Mouse (Mus musculus) forebrain, embryonic 16.5 days (tissue): Measurements from ENCODE around the gene Pdss2. TPM values are rescaled to one million over a fixed set of nuclear protein-coding genes. Genes with fewer than 3 reads are reported as not detected.
A peak's percentile ranks its signal among the peaks of the same experiment; 100 is the strongest.

ENCODE experiments used
- ATAC-seq: fragments of 200-750 bp; cut with Nextera tagmentation; 2 replicates; pipeline ENCODE4 v1.8.0; 2017; ENCODE audit warnings: mild to moderate bottlenecking, moderate library complexity
- H3K27ac ChIP-seq: fragments of 300-500 bp; sonication (generic); 2 replicates; pipeline ENCODE4 v1.5.1; 2014; ENCODE audit warnings: low read length, control low read depth
- H3K27me3 ChIP-seq: fragments of 300-500 bp; sonication (generic); replicated peaks from 2 replicates; pipeline ENCODE4 v1.6.1; 2014; ENCODE audit warnings: low read length; ENCODE audit not compliant: control insufficient read depth, insufficient read depth
- H3K36me3 ChIP-seq: fragments of 300-500 bp; sonication (generic); 2 replicates; pipeline ENCODE4 v1.6.1; 2014; ENCODE audit not compliant: control insufficient read depth, insufficient read depth
- H3K4me1 ChIP-seq: fragments of 300-500 bp; sonication (generic); replicated peaks from 2 replicates; pipeline ENCODE4 v1.6.1; 2014; ENCODE audit warnings: low read length; ENCODE audit not compliant: control insufficient read depth, insufficient read depth
- H3K4me2 ChIP-seq: fragments of 300-500 bp; sonication (generic); 2 replicates; pipeline ENCODE4 v1.6.1; 2014; ENCODE audit warnings: mild to moderate bottlenecking, low read length, control low read depth
- H3K4me3 ChIP-seq: fragments of 300-500 bp; sonication (generic); replicated peaks from 2 replicates; pipeline ENCODE4 v1.5.1; 2014; ENCODE audit warnings: mild to moderate bottlenecking, low read length, control low read depth
- H3K9ac ChIP-seq: fragments of 300-500 bp; sonication (generic); replicated peaks from 2 replicates; pipeline ENCODE4 v1.6.1; 2014; ENCODE audit warnings: low read depth, low read length, control low read depth
- H3K9me3 ChIP-seq: fragments of 300-500 bp; sonication (generic); 2 replicates; pipeline ENCODE4 v1.6.1; 2016; ENCODE audit warnings: low read length; ENCODE audit not compliant: control insufficient read depth
- WGBS: fragments of 180-500 bp; shearing (Covaris S2); extraction: QIAGEN DNeasy Blood & Tissue Kit; methylation state at CpG from one replicate; pipeline ENCODE4 v1.1.7; 2014; 5-methylcytosine and 5-hydroxymethylcytosine counted together
- polyA plus RNA-seq: library from polyadenylated mRNA; unstranded; fragments of >200 nt; fragmentation: Nextera tagmentation; extraction: Ambion mirVana; gene quantifications from 2 replicates; pipeline ENCODE4 v1.2.1, GENCODE M21; 2015

The Pdss2 gene
- 15.7 and 17.7 TPM in 2 replicates for polyA plus RNA-seq

DNA sequence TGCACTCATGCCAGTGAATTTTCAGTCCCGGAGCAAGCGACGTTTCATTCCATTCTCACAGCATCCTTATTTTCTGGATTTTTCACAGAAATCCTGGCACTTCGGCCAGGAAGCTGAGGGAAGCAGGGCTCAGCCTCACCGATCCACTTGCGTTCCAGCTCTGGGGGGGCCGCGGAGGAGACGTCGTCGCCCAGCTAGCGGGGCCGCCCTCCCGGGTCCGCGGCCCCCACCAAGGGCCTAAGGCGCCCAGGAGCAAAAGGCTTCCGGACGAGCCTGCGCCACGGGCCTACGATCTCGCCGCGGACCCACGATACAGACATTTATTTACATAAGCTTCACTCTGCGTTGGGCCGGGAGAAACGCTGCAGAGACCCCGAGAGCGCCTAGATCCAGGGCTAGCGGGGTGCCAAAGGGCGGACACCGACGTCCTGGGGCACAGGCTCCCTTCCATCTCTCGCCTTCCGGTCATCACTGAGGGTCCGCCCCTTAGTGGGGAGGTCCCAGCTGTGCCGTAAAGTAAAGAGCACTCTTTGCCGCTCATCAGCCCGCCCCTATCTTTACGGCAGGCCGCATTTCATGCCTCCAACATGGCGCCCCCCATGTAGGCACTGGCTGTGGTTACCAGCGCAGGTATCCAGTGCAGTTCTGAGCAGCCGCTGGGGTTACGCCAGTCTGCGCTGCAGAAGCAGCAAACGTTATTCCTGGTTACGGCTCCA is at the start of gene Pdss2:
Gene Pdss2 (plus strand): TSS at position 577 of the 716 bp plus-strand sequence.
- H3K4me2 ChIP-seq = peak within 1 kb of the TSS; percentile 99
- no peaks in the 10 kb centered on the region for H3K36me3 ChIP-seq
- WGBS = under 1% methylated on average over 50 of the region's 50 CpGs
- H3K4me1 ChIP-seq = peaks cover 12% of the 10 kb centered on the region
- peak within 1 kb of the TSS; percentile 90 for H3K9ac ChIP-seq
- H3K9me3 ChIP-seq = no peaks in the 10 kb centered on the region
- H3K4me3 ChIP-seq = peak within 1 kb of the TSS; percentile 84
- ATAC-seq = peak; percentile 97
- no peaks in the 10 kb centered on the region for H3K27me3 ChIP-seq
- H3K27ac ChIP-seq = peak within 1 kb of the TSS; percentile 90

DNA sequence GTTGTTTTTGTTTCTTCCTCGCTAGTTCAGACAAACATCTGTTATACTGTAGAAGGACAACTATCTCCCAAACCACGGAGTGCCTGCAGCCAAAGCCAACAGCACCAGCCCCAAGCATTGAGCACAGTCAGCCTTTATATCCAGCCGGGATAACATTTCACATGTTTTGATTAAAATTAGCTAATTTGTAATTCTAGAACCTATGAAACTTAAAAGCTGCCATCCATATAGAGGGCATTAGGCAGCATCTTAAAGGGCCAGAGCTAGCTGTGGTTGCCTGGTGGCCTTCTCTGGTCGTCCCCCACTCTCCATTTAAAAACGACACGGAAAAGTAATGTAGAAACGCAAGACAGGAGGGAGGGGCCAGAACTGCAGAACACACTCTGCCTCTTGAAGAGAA is 49.2 kb upstream of the Pdss2 start:
- peak overlapping the region; percentile 32; the same call in 1 of the 2 replicates for H3K9ac ChIP-seq
- H3K36me3 ChIP-seq = no peaks in the 10 kb centered on the region
- H3K4me1 ChIP-seq = peaks cover 36% of the 10 kb centered on the region
- peak overlapping the region; percentile 68 for H3K4me3 ChIP-seq
- ATAC-seq = no peak
- H3K9me3 ChIP-seq = no peaks in the 10 kb centered on the region
- no peak overlapping the region for H3K27ac ChIP-seq
- WGBS = 8% methylated on average over 7 of the region's 7 CpGs
- H3K27me3 ChIP-seq = 0 out of 2 replicates have a peak, but pooled peaks cover 3% of the 10 kb centered on the region
- H3K4me2 ChIP-seq = peak overlapping the region; percentile 74

DNA sequence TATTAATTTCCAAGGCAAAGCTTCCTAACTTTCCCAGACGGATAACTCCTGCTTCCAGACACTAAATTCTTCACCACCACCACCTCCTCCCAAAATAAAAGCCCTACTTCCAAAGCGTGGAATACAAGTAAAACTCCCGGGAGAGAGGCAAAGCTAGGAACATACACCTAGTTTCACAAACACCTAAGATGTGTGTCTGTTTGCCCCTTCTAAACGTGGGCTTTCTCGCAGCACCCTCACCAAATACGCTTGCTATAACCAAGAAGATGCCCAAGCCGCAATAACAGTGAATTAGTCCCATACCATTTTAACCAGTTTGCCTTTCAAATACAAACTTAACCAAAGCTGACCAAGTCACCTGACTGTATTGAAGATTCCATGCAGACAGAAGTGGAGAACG is 48.7 kb upstream of the Pdss2 start:
- peaks cover 36% of the 10 kb centered on the region for H3K4me1 ChIP-seq
- H3K9me3 ChIP-seq = no peaks in the 10 kb centered on the region
- peak overlapping the region; percentile 98 for H3K9ac ChIP-seq
- no peaks in the 10 kb centered on the region for H3K36me3 ChIP-seq
- no peak overlapping the region for H3K27ac ChIP-seq
- peak overlapping the region; percentile 74 for H3K4me2 ChIP-seq
- 3% methylated on average over 8 of the region's 8 CpGs for WGBS
- ATAC-seq = no peak
- peak overlapping the region; percentile 68 for H3K4me3 ChIP-seq
- H3K27me3 ChIP-seq = 0 out of 2 replicates have a peak, but pooled peaks cover 3% of the 10 kb centered on the region

DNA sequence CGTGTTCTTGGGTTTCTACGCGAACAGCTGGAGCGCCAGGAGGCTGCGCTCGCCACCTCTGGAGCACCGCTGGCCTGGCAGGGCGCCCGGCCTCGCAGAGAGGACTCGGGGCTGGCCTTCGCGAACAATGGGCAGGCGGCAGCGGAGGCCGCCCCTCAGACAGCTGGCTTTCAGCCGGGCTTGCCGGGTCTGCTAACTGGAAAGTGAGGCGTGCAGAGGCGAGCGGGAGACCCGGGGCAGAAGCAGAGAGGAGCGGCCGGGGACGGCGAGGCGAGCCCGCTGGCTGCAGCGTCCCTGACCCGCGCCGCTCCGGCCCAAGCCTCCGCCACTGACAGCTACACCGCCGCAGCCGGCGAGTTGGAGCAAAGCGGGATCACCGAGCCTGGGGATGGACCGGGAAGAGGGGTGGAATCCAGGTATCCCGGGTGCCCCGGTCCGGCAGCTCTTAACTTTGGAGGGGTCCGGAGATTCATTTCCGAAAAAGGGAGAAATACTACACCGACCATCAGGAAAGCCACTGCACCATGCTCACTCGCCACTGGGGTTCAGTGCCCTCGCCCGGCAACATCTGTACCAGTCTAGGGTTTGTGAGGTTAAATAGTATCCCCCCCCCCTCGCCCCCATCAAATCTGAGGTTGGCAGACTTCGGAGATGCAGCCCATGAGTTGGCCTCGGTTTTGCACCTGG is 48.0 kb upstream of the Pdss2 start:
- no peaks in the 10 kb centered on the region for H3K36me3 ChIP-seq
- H3K27me3 ChIP-seq = 0 out of 2 replicates have a peak, but pooled peaks cover 3% of the 10 kb centered on the region
- H3K9me3 ChIP-seq = no peaks in the 10 kb centered on the region
- peak overlapping the region; percentile 98 for H3K9ac ChIP-seq
- H3K4me1 ChIP-seq = peaks cover 36% of the 10 kb centered on the region
- ATAC-seq = peak; percentile 13
- H3K27ac ChIP-seq = peak overlapping the region; percentile 96
- peak overlapping the region; percentile 74 for H3K4me2 ChIP-seq
- H3K4me3 ChIP-seq = peak overlapping the region; percentile 68
- WGBS = under 1% methylated on average over 53 of the region's 53 CpGs

DNA sequence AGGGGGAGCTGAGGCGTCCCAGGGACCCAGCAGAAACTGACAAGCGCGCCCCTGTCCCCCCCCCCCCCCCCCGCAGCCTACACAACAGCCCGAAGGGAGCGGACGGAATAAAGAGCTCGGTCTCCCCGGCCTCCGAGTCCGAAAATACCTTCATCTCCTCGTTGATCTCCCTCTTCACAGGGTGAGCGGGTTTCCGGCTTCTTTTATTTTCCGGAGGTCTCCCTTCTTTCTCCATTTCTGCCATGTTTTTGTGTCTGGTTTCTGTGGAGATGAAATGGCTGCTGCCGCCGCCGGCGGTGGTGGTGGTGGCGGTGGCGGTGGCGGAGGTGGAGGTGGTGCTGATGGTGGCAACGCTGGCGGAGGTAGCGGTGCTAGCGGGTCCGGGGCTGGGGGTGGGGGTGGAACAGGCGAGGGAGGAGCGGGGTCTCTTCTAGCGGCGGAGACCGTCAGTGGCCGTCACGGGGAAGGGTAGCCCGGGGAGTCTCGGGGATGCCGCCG is 47.4 kb upstream of the Pdss2 start:
- no peaks in the 10 kb centered on the region for H3K36me3 ChIP-seq
- WGBS = 1% methylated on average over 23 of the region's 38 CpGs
- peaks cover 34% of the 10 kb centered on the region for H3K4me1 ChIP-seq
- H3K4me2 ChIP-seq = peak overlapping the region; percentile 74
- peak overlapping the region; percentile 96 for H3K27ac ChIP-seq
- H3K4me3 ChIP-seq = peak overlapping the region; percentile 68
- peak; percentile 47 for ATAC-seq
- H3K27me3 ChIP-seq = 0 out of 2 replicates have a peak, but pooled peaks cover 3% of the 10 kb centered on the region
- no peaks in the 10 kb centered on the region for H3K9me3 ChIP-seq
- H3K9ac ChIP-seq = peak overlapping the region; percentile 98

DNA sequence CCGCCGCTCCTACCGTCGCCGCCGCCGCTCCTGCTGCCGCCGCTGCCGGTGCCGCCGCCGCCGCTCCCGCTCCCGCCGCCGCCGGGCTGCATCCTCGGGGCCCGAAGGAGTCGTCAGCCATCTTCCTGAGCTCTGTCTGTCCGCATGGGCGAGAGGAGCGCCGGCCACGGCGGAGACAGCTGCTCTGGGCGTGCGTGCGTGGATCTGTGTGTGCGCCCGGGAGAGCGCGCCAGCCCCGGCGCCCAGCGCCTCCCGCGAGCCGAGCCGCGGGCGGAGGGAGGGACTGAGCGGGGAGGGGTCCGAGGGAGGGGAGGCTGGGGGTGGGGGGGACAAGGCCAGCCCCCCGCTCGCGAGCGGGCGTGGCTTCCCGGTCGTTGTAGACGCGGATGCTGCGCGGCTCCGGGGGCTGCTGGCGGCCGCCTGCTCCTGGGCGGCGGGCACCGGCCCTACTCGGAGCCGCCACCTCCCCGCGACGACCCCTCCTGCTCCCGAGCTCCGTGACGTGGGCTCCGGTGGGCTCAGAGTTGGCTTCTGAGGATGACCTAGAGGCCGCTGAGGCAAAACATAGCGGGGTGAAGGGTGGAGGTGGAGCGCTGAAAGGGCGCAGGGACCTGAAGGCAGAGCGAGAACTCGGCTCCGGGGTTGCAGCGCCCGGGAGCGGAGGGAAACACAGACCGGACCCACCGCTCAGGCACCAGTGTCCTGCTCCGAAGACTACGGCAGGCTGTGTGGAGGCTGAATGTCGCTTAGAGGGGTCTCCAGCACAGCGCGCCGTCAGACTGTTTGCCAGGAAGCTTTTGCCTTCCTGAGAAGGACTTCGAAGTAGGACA is 46.7 kb upstream of the Pdss2 start, which contains the start of the genes Sobp and 9030612E09Rik:
Gene Sobp (minus strand): TSS at position 205 of the 830 bp plus-strand sequence.
Gene 9030612E09Rik (plus strand): TSS at position 379 of the 830 bp plus-strand sequence.
- Histone ChIP-seq H3K4me1 (peaks cover 28% of the 10 kb centered on the region), H3K27ac (peak within 1 kb of the TSS; percentile 96), H3K4me2 (peak within 1 kb of the TSS; percentile 74), H3K27me3 (0 out of 2 replicates have a peak, but pooled peaks cover 3% of the 10 kb centered on the region), H3K36me3 (no peaks in the 10 kb centered on the region), H3K9me3 (no peaks in the 10 kb centered on the region), H3K9ac (peak within 1 kb of the TSS; percentile 98), H3K4me3 (peak within 1 kb of the TSS; percentile 68)
- under 1% methylated on average over 80 of the region's 91 CpGs for WGBS
- ATAC-seq = peak; percentile 88

DNA sequence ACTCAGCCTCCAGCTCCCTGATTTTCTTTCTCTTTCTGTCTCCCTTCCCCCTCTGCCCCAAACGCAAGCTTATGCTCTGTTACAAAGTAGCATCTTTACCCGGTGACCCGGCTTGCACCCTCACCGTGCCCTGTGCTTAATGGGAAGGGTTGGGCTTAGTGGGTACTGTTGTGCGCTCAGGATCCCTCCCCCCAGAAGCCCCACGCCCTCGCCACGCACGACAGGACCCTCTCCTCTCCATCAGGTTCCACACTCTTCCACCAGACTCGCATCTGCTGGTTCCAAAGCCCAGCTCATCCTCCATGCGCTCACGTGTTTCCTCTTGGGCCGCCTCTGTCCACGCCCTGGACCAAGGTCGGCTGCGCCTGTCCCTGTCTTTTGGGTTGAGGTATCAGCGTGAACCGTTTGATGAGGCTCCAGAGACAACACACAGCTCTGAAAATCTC is 46.1 kb upstream of the Pdss2 start:
- peak overlapping the region; percentile 96 for H3K27ac ChIP-seq
- ATAC-seq = peak; percentile 34
- H3K4me3 ChIP-seq = peak overlapping the region; percentile 68
- WGBS = under 1% methylated on average over 18 of the region's 18 CpGs
- no peaks in the 10 kb centered on the region for H3K9me3 ChIP-seq
- H3K4me1 ChIP-seq = peaks cover 28% of the 10 kb centered on the region
- peak overlapping the region; percentile 74 for H3K4me2 ChIP-seq
- no peaks in the 10 kb centered on the region for H3K36me3 ChIP-seq
- H3K9ac ChIP-seq = peak overlapping the region; percentile 98
- 0 out of 2 replicates have a peak, but pooled peaks cover 3% of the 10 kb centered on the region for H3K27me3 ChIP-seq

DNA sequence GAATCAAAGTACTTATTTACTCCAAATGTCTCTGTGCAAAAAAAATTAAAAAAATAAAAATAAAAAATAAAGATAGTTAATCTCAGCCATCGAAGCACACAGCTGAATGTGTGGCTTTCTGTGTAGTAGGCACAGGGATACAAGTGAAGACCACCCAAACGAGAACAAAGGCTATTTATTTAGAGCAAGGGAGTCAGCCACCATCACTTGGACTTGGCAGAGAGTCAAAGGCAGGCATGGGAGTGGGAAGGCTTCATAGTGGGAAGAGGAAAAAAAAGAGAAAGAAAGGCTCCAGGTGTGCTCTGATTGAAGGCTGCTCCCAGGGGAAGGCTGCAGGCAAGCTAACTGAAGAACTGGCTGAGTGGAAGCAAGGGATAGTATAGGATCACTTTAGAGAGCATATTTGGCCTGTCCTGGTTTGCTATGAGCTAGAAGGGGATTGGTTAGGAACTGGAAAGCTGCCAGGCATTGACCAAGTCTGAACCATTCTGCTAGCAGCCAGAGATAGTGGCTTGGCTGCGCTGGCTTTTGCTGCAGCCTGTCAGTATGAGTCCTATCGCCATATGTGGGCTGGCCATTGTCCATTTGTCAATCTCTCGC is 40.9 kb upstream of the Pdss2 start:
- peak; percentile 45; the same call in 1 of the 2 replicates for ATAC-seq
- Histone ChIP-seq H3K4me2 (no peak overlapping the region), H3K36me3 (no peaks in the 10 kb centered on the region), H3K4me1 (peaks cover 13% of the 10 kb centered on the region), H3K4me3 (no peak overlapping the region), H3K9me3 (no peaks in the 10 kb centered on the region), H3K27me3 (0 out of 2 replicates have a peak, but pooled peaks cover 3% of the 10 kb centered on the region), H3K9ac (no peak overlapping the region), H3K27ac (no peak overlapping the region)
- WGBS = 15% methylated on average over 5 of the region's 5 CpGs
